Mouse (Mus musculus): ENCODE data around the gene 4921501E09Rik. TPM values are rescaled to one million over a fixed set of nuclear protein-coding genes. Genes with fewer than 3 reads are reported as not detected.

The 4921501E09Rik gene
- polyA plus RNA-seq (2015; fragmentation: Nextera tagmentation; extraction: Ambion mirVana), result not detected in 2 replicates

DNA sequence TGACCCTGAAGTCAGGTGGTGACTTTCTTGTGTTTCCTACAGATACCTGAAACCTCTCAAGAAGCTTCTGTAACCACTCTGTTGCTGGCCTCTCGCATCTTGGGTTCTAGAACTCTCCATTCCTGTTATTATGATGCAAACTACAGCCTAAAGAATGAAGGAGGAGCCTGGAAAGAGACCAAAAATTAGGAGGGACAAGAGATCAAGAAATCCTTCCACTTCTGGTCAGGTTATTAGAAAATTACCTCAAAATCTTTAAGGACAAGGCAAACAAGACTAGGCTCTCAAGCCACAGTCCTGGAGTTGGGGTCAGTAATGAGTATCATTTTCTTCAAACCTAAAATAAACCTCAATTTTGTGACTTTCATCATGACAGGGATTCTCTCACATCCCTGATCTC, at the start of gene 4921501E09Rik:
Gene 4921501E09Rik (minus strand): TSS at position 101 of the 400 bp plus-strand sequence.

DNA sequence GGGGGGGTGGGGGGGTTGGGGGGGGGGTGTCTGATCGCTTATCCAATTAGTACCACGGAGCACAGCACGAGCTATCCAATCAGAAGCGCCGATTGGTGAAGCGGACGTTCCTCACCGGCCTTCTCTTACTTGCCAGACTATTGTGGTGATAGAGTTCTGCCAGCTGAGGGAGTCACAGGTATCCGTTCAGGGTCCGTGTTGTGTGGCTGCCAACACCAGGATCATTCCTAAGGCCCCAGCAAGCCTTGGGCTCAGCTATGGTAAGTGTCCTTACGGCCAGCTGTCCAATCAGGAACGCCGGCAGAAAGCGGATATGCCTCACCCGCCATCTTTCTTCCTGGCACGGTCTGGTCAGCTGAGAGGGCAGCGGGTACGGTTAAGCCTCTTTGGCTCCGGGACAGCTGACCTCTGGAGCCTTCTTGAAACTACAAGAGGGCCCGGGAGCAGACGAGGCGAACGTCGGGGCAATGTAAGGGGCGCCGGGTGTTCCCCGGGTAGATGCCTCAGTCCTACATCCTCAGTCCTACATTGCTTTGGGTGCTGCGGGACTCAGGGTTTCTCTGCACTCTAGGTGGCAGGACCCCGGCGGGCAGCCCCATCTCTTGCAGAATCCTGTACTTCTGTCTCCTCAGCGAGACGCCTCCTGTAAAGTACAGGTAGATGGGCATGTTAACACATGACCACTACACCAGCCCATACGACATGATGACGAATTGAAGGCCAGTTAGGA, 21.5 kb upstream of the 4921501E09Rik start, which contains the start of gene Zfp563:
Gene Zfp563 (plus strand): TSS at position 91 of the 730 bp plus-strand sequence.

GRCm38 (mm10) chr17:33032900-33033891, 34.7 kb downstream of the 4921501E09Rik start, which contains the start of gene Zfp763:
Gene Zfp763 (minus strand): TSS chr17:33033402.

Other genes starting within 250 kb of the 4921501E09Rik start
- 6.4 and 7.7 TPM in 2 replicates for gene Zfp799, start 237.8 kb downstream of the 4921501E09Rik start, polyA plus RNA-seq (2015; fragmentation: Nextera tagmentation; extraction: Ambion mirVana)
- 5.1 and 6.2 TPM in 2 replicates for gene Zfp870, start 176.4 kb downstream of the 4921501E09Rik start, polyA plus RNA-seq (2015; fragmentation: Nextera tagmentation; extraction: Ambion mirVana)
- gene Cyp4f14, start 150.7 kb downstream of the 4921501E09Rik start, polyA plus RNA-seq (2015; fragmentation: Nextera tagmentation; extraction: Ambion mirVana), result 1.4 and 4.0 TPM in 2 replicates
- 23.8 and 42.9 TPM in 2 replicates for gene Cyp4f13, start 120.7 kb downstream of the 4921501E09Rik start, polyA plus RNA-seq (2015; fragmentation: Nextera tagmentation; extraction: Ambion mirVana)
- 8.8 and 11.6 TPM in 2 replicates for gene Zfp472, start 102.2 kb downstream of the 4921501E09Rik start, polyA plus RNA-seq (2015; fragmentation: Nextera tagmentation; extraction: Ambion mirVana)
- gene Zfp952, start 74.9 kb downstream of the 4921501E09Rik start, polyA plus RNA-seq (2015; fragmentation: Nextera tagmentation; extraction: Ambion mirVana), result 8.4 and 9.0 TPM in 2 replicates
- 10.6 and 11.4 TPM in 2 replicates for gene Zfp763, start 34.7 kb downstream of the 4921501E09Rik start, polyA plus RNA-seq (2015; fragmentation: Nextera tagmentation; extraction: Ambion mirVana)
- gene Zfp563, start 21.3 kb upstream of the 4921501E09Rik start, polyA plus RNA-seq (2015; fragmentation: Nextera tagmentation; extraction: Ambion mirVana), result 6.8 and 7.5 TPM in 2 replicates
- 0.06 TPM in 2 replicates for gene Morc2b, start 71.6 kb upstream of the 4921501E09Rik start, polyA plus RNA-seq (2015; fragmentation: Nextera tagmentation; extraction: Ambion mirVana)
- gene Olfr55, start 100.4 kb upstream of the 4921501E09Rik start, polyA plus RNA-seq (2015; fragmentation: Nextera tagmentation; extraction: Ambion mirVana), result not detected in 2 replicates
- not detected in 2 replicates for gene Olfr239, start 123.2 kb upstream of the 4921501E09Rik start, polyA plus RNA-seq (2015; fragmentation: Nextera tagmentation; extraction: Ambion mirVana)
- not detected in 2 replicates for gene Olfr1564, start 153.6 kb upstream of the 4921501E09Rik start, polyA plus RNA-seq (2015; fragmentation: Nextera tagmentation; extraction: Ambion mirVana)
- 13.1 and 14.4 TPM in 2 replicates for gene Zfp955a, start 187.1 kb upstream of the 4921501E09Rik start, polyA plus RNA-seq (2015; fragmentation: Nextera tagmentation; extraction: Ambion mirVana)
- 0.03 and 0.05 TPM in 2 replicates for gene Olfr63, start 196.6 kb upstream of the 4921501E09Rik start, polyA plus RNA-seq (2015; fragmentation: Nextera tagmentation; extraction: Ambion mirVana)
- 5.2 and 6.9 TPM in 2 replicates for gene Zfp955b, start 221.5 kb upstream of the 4921501E09Rik start, polyA plus RNA-seq (2015; fragmentation: Nextera tagmentation; extraction: Ambion mirVana)